21 mouse cellular contexts compared by ENCODE assay signal in the genomic region with DNA sequence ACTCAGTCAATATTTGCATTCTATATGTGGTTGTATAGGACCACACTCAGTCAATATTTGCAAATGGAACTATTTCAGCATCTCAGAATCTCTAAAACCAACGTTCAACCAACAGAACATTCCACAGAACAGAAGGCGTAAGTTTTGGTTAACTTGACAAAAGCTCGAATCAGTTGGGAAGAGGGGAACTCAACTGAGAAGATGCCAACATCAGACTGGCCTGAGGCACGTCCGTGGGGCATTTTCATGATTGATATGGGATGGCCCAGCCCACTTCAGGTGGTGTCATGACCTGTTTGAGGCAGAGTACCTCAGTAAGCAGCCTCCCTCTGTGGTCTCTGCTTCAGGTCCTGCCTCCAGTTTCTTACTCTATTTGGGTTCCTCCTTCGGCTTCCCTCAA.
DNase-seq lines count a peak whose midpoint lies in the region; ATAC-seq and TF ChIP-seq lines count a peak whose summit lies in the region.
"Had no signal": no experiment of that assay in that cellular context is flagged by ENCODE, and none has a peak within 500 bp of the region (broad histone marks: within the 10 kb centered on the region; RNA-seq: fewer than 3 reads in every experiment).

No protein-coding gene starts in this region.

- DNase-seq in liver, adult 2 months (ENCODE audit: extremely low read depth, low read depth, low spot score), result no peak
- peak; percentile 67 for DNase-seq in midbrain, embryonic 11.5 days (ENCODE audit: low spot score, missing footprints)
- DNase-seq in midbrain, embryonic 10.5 days (ENCODE audit: low spot score), result no peak
- DNase-seq in midbrain, postnatal 0 days (ENCODE audit: low spot score), result no peak
- no peak for DNase-seq in urinary bladder, postnatal 14 days (ENCODE audit: low spot score)
- DNase-seq: adrenal gland, adult 2 months; adrenal gland, postnatal 10 days; adrenal gland, postnatal 25 days; cerebellum, adult 11 months; cerebellum, adult 18-20 months; cerebellum, adult 8-10 months; cerebellum, adult 9-11 months; cerebellum, postnatal 14 days; cerebellum, postnatal 36 days had no signal

- no peak for ATAC-seq in liver, embryonic 12.5 days
- no peak for ATAC-seq in midbrain, embryonic 11.5 days (ENCODE audit: low FRiP score)
- ATAC-seq in midbrain, embryonic 15.5 days (replicated peaks), result no peak
- no peak for ATAC-seq in midbrain, postnatal 0 days (ENCODE audit: low FRiP score)

- H3K27ac ChIP-seq in liver, adult 2 months (replicated peaks; ENCODE audit: insufficient read depth, low read depth, low read length), result peak overlapping the region; percentile 38; the same call in 1 of the 2 replicates
- H3K27ac ChIP-seq in liver, embryonic 12.5 days, result no peak overlapping the region
- no peak overlapping the region for H3K27ac ChIP-seq in midbrain, embryonic 11.5 days (ENCODE audit: low read depth, low read length)
- H3K27ac ChIP-seq in midbrain, embryonic 10.5 days (replicated peaks), result no peak overlapping the region
- H3K27ac ChIP-seq in midbrain, embryonic 15.5 days, result peak overlapping the region; percentile 42; the same call in 1 of the 2 replicates
- no peak overlapping the region for H3K27ac ChIP-seq in midbrain, postnatal 0 days (ENCODE audit: low read depth, low read length)
- H3K27ac ChIP-seq: embryonic facial prominence, embryonic 13.5 days; embryonic facial prominence, embryonic 15.5 days; forebrain, embryonic 10.5 days; forebrain, embryonic 12.5 days had no signal

- no peaks in the 10 kb centered on the region for H3K79me2 ChIP-seq in liver, adult 2 months (ENCODE audit: control insufficient read depth, insufficient read depth, low read length)

- no peak for TF ChIP-seq POLR2A in liver, adult 2 months (IDR thresholded peaks at IDR 0.05; ENCODE audit: extremely low read depth, insufficient read depth, low read length)

- no peak overlapping the region for H3K4me2 ChIP-seq in liver, embryonic 12.5 days
- H3K4me2 ChIP-seq in midbrain, embryonic 11.5 days, result no peak overlapping the region
- no peak overlapping the region for H3K4me2 ChIP-seq in midbrain, embryonic 15.5 days
- H3K4me2 ChIP-seq in midbrain, postnatal 0 days (ENCODE audit: low read depth, low read length, poor library complexity, severe bottlenecking), result no peak overlapping the region
- H3K4me2 ChIP-seq: embryonic facial prominence, embryonic 13.5 days; embryonic facial prominence, embryonic 15.5 days; forebrain, embryonic 12.5 days had no signal

- H3K4me1 ChIP-seq in liver, adult 2 months (ENCODE audit: control insufficient read depth, insufficient read depth, low read length), result peaks cover 17% of the 10 kb centered on the region
- H3K4me1 ChIP-seq in liver, embryonic 12.5 days, result no peaks in the 10 kb centered on the region
- H3K4me1 ChIP-seq in midbrain, embryonic 11.5 days (ENCODE audit: control insufficient read depth, insufficient read depth, low read length), result no peaks in the 10 kb centered on the region
- peaks cover 9% of the 10 kb centered on the region for H3K4me1 ChIP-seq in midbrain, embryonic 10.5 days
- peaks cover 8% of the 10 kb centered on the region for H3K4me1 ChIP-seq in midbrain, embryonic 15.5 days
- no peaks in the 10 kb centered on the region for H3K4me1 ChIP-seq in midbrain, postnatal 0 days (ENCODE audit: insufficient read depth, low read length)
- H3K4me1 ChIP-seq: embryonic facial prominence, embryonic 13.5 days; embryonic facial prominence, embryonic 15.5 days had no signal

- no peaks in the 10 kb centered on the region for H3K27me3 ChIP-seq in liver, adult 2 months (ENCODE audit: control insufficient read depth, insufficient read depth, low read length)
- H3K27me3 ChIP-seq in liver, embryonic 12.5 days (replicated peaks), result no peaks in the 10 kb centered on the region
- no peaks in the 10 kb centered on the region for H3K27me3 ChIP-seq in midbrain, embryonic 11.5 days (ENCODE audit: control insufficient read depth, insufficient read depth, low read length)
- no peaks in the 10 kb centered on the region for H3K27me3 ChIP-seq in midbrain, embryonic 10.5 days (ENCODE audit: low read depth, poor library complexity, severe bottlenecking)
- H3K27me3 ChIP-seq in midbrain, embryonic 15.5 days (replicated peaks), result no peaks in the 10 kb centered on the region
- no peaks in the 10 kb centered on the region for H3K27me3 ChIP-seq in midbrain, postnatal 0 days (ENCODE audit: insufficient read depth, low read length)
- H3K27me3 ChIP-seq: embryonic facial prominence, embryonic 13.5 days; embryonic facial prominence, embryonic 15.5 days; forebrain, embryonic 12.5 days had no signal

- H3K9ac ChIP-seq in liver, adult 2 months (ENCODE audit: low read depth, low read length), result no peak overlapping the region
- no peak overlapping the region for H3K9ac ChIP-seq in liver, embryonic 12.5 days
- H3K9ac ChIP-seq in midbrain, embryonic 11.5 days (ENCODE audit: low read length), result no peak overlapping the region
- no peak overlapping the region for H3K9ac ChIP-seq in midbrain, embryonic 15.5 days
- no peak overlapping the region for H3K9ac ChIP-seq in midbrain, postnatal 0 days (replicated peaks; ENCODE audit: low read length, poor library complexity, severe bottlenecking)
- H3K9ac ChIP-seq: embryonic facial prominence, embryonic 13.5 days; embryonic facial prominence, embryonic 15.5 days; forebrain, embryonic 12.5 days had no signal

- H3K36me3 ChIP-seq in liver, adult 2 months (ENCODE audit: control insufficient read depth, insufficient read depth, low read length), result peaks cover 44% of the 10 kb centered on the region
- peaks cover 8% of the 10 kb centered on the region; the same call in 1 of the 2 replicates for H3K36me3 ChIP-seq in liver, embryonic 12.5 days
- H3K36me3 ChIP-seq in midbrain, embryonic 11.5 days (ENCODE audit: control insufficient read depth, insufficient read depth, low read length), result no peaks in the 10 kb centered on the region
- H3K36me3 ChIP-seq in midbrain, embryonic 10.5 days, result peaks cover 2% of the 10 kb centered on the region; the same call in 1 of the 2 replicates
- H3K36me3 ChIP-seq in midbrain, embryonic 15.5 days (replicated peaks), result no peaks in the 10 kb centered on the region
- H3K36me3 ChIP-seq in midbrain, postnatal 0 days (ENCODE audit: insufficient read depth, low read length), result no peaks in the 10 kb centered on the region
- H3K36me3 ChIP-seq: embryonic facial prominence, embryonic 13.5 days; embryonic facial prominence, embryonic 15.5 days; forebrain, embryonic 12.5 days had no signal

- H3K4me3 ChIP-seq in liver, adult 2 months (ENCODE audit: insufficient read depth, low read depth, low read length), result no peak overlapping the region
- no peak overlapping the region for H3K4me3 ChIP-seq in liver, embryonic 12.5 days
- H3K4me3 ChIP-seq in midbrain, embryonic 11.5 days (ENCODE audit: low read depth, low read length), result no peak overlapping the region
- no peak overlapping the region for H3K4me3 ChIP-seq in midbrain, embryonic 10.5 days
- no peak overlapping the region for H3K4me3 ChIP-seq in midbrain, embryonic 15.5 days
- no peak overlapping the region for H3K4me3 ChIP-seq in midbrain, postnatal 0 days (ENCODE audit: low read depth, low read length)
- H3K4me3 ChIP-seq: embryonic facial prominence, embryonic 13.5 days; embryonic facial prominence, embryonic 15.5 days; erythroblast, embryonic 14.5 days; forebrain, embryonic 10.5 days; forebrain, embryonic 12.5 days had no signal

- H3K9me3 ChIP-seq in liver, embryonic 12.5 days (replicated peaks), result no peaks in the 10 kb centered on the region
- H3K9me3 ChIP-seq in midbrain, embryonic 11.5 days (ENCODE audit: control insufficient read depth, low read length), result no peaks in the 10 kb centered on the region
- H3K9me3 ChIP-seq in midbrain, embryonic 10.5 days (replicated peaks), result no peaks in the 10 kb centered on the region
- no peaks in the 10 kb centered on the region for H3K9me3 ChIP-seq in midbrain, embryonic 15.5 days
- no peaks in the 10 kb centered on the region for H3K9me3 ChIP-seq in midbrain, postnatal 0 days (ENCODE audit: low read length)
- H3K9me3 ChIP-seq: embryonic facial prominence, embryonic 13.5 days; embryonic facial prominence, embryonic 15.5 days; forebrain, embryonic 10.5 days; forebrain, embryonic 12.5 days had no signal

- TF ChIP-seq CTCF in liver, adult 2 months (IDR thresholded peaks at IDR 0.05; ENCODE audit: low read depth, low read length), result no peak
- no peak for TF ChIP-seq CTCF in midbrain, postnatal 0 days (IDR thresholded peaks at IDR 0.05)

- 41% methylated on average over 6 of the region's 6 CpGs for WGBS in liver, adult 2 months
- 68% methylated on average over 6 of the region's 6 CpGs for WGBS in liver, embryonic 12.5 days (ENCODE audit: insufficient replicate concordance)
- 90% methylated on average over 6 of the region's 6 CpGs for WGBS in midbrain, embryonic 11.5 days
- 92% methylated on average over 6 of the region's 6 CpGs for WGBS in midbrain, embryonic 10.5 days
- 91% methylated on average over 6 of the region's 6 CpGs for WGBS in midbrain, embryonic 15.5 days
- WGBS in midbrain, postnatal 0 days, result 93% methylated on average over 6 of the region's 6 CpGs

Comparison
In these comparisons a context has a peak if more than half of its experiments do, and no peak if none do; other contexts are left out.
1. H3K27ac ChIP-seq: peak in liver, adult 2 months (single experiment) and midbrain, embryonic 15.5 days (single experiment); none in liver, embryonic 12.5 days (single experiment), midbrain, embryonic 11.5 days (single experiment), midbrain, embryonic 10.5 days (single experiment) and midbrain, postnatal 0 days (single experiment).